Mouse (Mus musculus): ENCODE results near the gene Gm10428. TPM values are rescaled to one million over a fixed set of nuclear protein-coding genes. Genes with fewer than 3 reads are reported as not detected.
"Not testable (repeated sequence)": the region's sequence is repeated elsewhere in the genome, so short reads cannot be mapped to it uniquely, and the experiment has no call there.

The Gm10428 gene
- polyA plus RNA-seq, 1 experiment = not detected

DNA sequence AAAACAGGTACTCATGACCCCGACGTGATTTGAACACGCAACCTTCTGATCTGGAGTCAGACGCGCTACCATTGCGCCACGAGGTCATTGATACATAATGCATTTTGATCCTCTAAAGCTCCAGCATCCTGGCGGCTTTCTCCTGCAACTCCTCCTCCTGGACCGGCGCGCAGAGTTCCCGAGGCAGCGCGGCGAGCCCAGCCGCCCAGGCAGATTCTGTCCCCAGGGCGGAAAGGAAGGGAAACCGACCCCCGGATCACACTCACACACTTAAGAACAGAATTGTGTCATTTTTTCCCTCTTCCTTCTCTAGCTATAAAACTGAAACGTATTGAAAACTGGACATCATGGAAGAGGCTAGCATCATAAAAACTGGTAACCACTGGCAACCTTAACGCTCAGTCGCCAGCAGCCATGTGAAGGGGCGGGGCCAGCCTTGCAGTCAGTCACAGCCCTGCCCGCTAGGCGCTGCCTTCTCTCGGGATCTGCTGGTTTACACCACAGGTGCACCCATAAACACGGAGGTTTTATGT lies 6.8 kb upstream of the Gm10428 start:
- peak; percentile 75 for DNase-seq (ENCODE audit: low read depth)
- TF ChIP-seq CTCF (IDR thresholded peaks at IDR 0.05; ENCODE audit: borderline replicate concordance, extremely low read depth, insufficient read depth, insufficient read length) = peak; percentile 50; the same call in 1 of the 2 replicates
- no peak for TF ChIP-seq POLR2A (IDR thresholded peaks at IDR 0.05; ENCODE audit: borderline replicate concordance, extremely low read depth, insufficient read depth, insufficient read length, poor library complexity, severe bottlenecking)

DNA sequence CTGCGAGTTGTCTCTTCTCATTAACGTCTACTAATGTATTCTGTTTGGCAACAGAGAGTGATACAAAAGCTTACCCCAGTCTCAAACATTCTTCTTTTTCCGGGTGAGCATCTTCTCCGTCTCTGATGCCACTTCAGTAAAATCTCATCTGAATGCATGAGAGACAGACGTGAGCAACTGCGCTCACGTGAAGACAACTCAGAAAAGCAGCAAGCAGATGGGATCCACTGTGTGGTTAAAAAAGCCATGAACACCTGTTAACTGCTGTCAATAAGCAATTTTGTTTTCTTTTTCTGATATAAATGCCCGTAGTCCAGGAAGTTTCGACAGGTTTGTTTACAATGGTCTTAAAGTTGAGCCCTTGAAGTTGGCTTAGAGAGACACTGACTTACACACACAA lies 5.7 kb upstream of the Gm10428 start:
- no peak for TF ChIP-seq CTCF (IDR thresholded peaks at IDR 0.05; ENCODE audit: borderline replicate concordance, extremely low read depth, insufficient read depth, insufficient read length)
- no peak for TF ChIP-seq POLR2A (IDR thresholded peaks at IDR 0.05; ENCODE audit: borderline replicate concordance, extremely low read depth, insufficient read depth, insufficient read length, poor library complexity, severe bottlenecking)
- DNase-seq (ENCODE audit: low read depth) = no peak

DNA sequence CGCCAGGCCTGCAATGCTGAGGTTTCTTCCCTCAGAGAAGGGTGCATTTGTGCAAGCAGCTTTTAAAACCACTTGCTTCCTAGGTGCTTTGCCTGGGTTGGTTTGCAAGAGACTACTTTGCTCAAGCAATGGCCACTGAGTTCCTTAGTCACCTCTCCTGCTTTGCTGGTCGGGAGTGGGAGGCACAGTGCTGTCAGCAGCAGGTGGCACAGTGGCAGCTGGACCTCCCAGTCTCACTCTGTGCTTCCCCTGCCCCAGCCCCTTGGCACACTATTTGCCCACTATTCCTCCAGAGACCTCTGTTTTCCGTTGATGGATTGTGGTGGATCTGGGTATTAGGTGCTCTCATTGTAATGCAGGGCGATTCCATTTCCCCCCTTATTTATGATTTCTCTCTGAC lies 4.8 kb upstream of the Gm10428 start:
- no peak for TF ChIP-seq CTCF (IDR thresholded peaks at IDR 0.05; ENCODE audit: borderline replicate concordance, extremely low read depth, insufficient read depth, insufficient read length)
- TF ChIP-seq POLR2A (IDR thresholded peaks at IDR 0.05; ENCODE audit: borderline replicate concordance, extremely low read depth, insufficient read depth, insufficient read length, poor library complexity, severe bottlenecking) = no peak
- no peak for DNase-seq (ENCODE audit: low read depth)

DNA sequence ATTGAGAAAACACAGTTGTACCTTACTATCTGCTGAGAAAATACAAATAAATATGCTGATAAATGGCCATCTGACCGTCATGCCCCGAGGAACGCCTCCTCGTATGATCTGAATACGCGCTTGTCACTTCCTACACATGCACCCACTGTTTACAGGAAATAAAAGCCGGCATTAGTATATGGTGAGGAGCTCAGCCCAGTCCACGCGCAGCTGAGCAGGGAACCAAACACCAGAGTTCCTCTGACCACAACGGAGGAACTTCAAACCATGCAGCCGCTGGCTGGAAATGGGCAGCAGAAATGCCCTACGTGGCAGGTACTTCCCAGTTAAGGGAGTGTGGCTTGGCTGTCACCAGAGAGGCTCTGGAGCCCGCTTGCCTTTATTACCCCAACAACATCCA lies 3.5 kb upstream of the Gm10428 start:
- DNase-seq (ENCODE audit: low read depth) = not testable (repeated sequence)

GRCm38 (mm10) chr11:62752191-62752590 lies 709 bp upstream of the Gm10428 start:
- TF ChIP-seq POLR2A (IDR thresholded peaks at IDR 0.05; ENCODE audit: borderline replicate concordance, extremely low read depth, insufficient read depth, insufficient read length, poor library complexity, severe bottlenecking) (no peak), CTCF (IDR thresholded peaks at IDR 0.05; ENCODE audit: borderline replicate concordance, extremely low read depth, insufficient read depth, insufficient read length) (no peak)
- peak; percentile 34 for DNase-seq (ENCODE audit: low read depth)

- DNase-seq (ENCODE audit: low read depth) = peak; percentile 97
- TF ChIP-seq CTCF (IDR thresholded peaks at IDR 0.05; ENCODE audit: borderline replicate concordance, extremely low read depth, insufficient read depth, insufficient read length) (peak; percentile 75), POLR2A (IDR thresholded peaks at IDR 0.05; ENCODE audit: borderline replicate concordance, extremely low read depth, insufficient read depth, insufficient read length, poor library complexity, severe bottlenecking) (no peak)
Observed at GRCm38 (mm10) chr11:62756456-62757142, 3.7 kb downstream of the Gm10428 start.

DNA sequence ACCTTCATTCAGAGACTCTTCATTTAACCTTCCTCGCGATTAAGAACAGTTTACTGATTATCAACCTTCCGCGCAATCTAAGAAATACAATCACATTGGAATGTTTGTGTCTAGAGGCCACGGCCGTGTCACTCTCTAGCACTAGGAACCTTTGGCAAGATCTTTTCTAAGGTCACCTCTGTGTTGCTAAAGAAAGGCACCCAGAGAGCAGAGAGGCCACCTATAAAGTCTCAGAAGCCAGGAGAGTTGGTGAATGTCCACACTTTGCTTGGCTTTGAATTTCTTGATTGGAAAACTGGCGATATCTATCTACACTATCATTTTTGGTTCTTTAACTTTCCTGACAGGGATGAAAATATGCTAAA lies 4.2 kb downstream of the Gm10428 start:
- TF ChIP-seq POLR2A (IDR thresholded peaks at IDR 0.05; ENCODE audit: borderline replicate concordance, extremely low read depth, insufficient read depth, insufficient read length, poor library complexity, severe bottlenecking) = no peak
- TF ChIP-seq CTCF (IDR thresholded peaks at IDR 0.05; ENCODE audit: borderline replicate concordance, extremely low read depth, insufficient read depth, insufficient read length) = no peak
- no peak for DNase-seq (ENCODE audit: low read depth)

DNA sequence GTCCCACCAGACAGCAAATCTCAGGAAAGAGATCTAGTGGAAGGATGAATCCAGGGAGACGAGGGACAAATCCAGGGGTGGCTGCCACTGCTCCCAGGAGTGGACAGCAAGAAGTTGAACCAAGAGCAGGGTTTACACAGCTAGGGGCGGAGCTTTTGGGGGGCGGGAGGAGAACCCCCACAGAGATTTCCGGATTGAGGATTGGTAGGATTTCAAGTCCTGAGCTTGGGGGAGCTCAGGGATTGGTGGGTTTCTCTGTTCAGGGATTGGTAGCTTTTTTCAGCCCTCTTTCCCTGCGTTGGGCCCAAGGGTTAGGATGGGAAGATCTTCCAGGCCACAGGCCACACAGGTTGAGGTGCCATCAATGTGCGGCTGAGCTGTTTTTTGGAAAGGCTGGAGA lies 5.0 kb downstream of the Gm10428 start:
- TF ChIP-seq CTCF (IDR thresholded peaks at IDR 0.05; ENCODE audit: borderline replicate concordance, extremely low read depth, insufficient read depth, insufficient read length) (no peak), POLR2A (IDR thresholded peaks at IDR 0.05; ENCODE audit: borderline replicate concordance, extremely low read depth, insufficient read depth, insufficient read length, poor library complexity, severe bottlenecking) (no peak)
- DNase-seq (ENCODE audit: low read depth) = no peak

DNA sequence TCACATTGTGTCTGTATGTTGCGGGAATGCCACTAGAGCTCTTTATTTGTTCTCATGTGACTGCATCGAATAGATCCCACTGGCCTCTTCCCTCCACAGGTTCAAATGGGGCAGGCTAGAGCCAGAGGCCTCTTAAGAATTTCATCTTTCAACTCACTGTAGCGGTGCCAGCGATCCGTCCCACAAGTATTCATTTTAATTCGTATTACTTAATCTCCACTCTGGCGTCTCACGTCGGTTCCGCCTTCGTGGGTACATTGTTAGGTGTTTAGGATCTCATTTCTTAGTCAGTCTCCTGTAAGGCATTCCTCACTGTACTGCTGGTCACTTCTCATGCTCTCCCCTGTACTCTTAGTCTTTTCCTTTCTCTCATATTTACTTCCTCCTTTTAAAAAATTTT lies 5.6 kb downstream of the Gm10428 start:
- DNase-seq (ENCODE audit: low read depth) = peak; percentile 5
- TF ChIP-seq CTCF (IDR thresholded peaks at IDR 0.05; ENCODE audit: borderline replicate concordance, extremely low read depth, insufficient read depth, insufficient read length) = no peak

GRCm38 (mm10) chr11:62760755-62761457 lies 8.0 kb downstream of the Gm10428 start:
- no peak for DNase-seq (ENCODE audit: low read depth)
- TF ChIP-seq POLR2A (IDR thresholded peaks at IDR 0.05; ENCODE audit: borderline replicate concordance, extremely low read depth, insufficient read depth, insufficient read length, poor library complexity, severe bottlenecking) (no peak), CTCF (IDR thresholded peaks at IDR 0.05; ENCODE audit: borderline replicate concordance, extremely low read depth, insufficient read depth, insufficient read length) (no peak)

GRCm38 (mm10) chr11:62776510-62776909 lies 23.6 kb downstream of the Gm10428 start:
- DNase-seq (ENCODE audit: low read depth) = no peak
- TF ChIP-seq POLR2A (IDR thresholded peaks at IDR 0.05; ENCODE audit: borderline replicate concordance, extremely low read depth, insufficient read depth, insufficient read length, poor library complexity, severe bottlenecking) = no peak
- TF ChIP-seq CTCF (IDR thresholded peaks at IDR 0.05; ENCODE audit: borderline replicate concordance, extremely low read depth, insufficient read depth, insufficient read length) = no peak

- peak; percentile 99 for DNase-seq (ENCODE audit: low read depth)
- TF ChIP-seq CTCF (IDR thresholded peaks at IDR 0.05; ENCODE audit: borderline replicate concordance, extremely low read depth, insufficient read depth, insufficient read length) (no peak), POLR2A (IDR thresholded peaks at IDR 0.05; ENCODE audit: borderline replicate concordance, extremely low read depth, insufficient read depth, insufficient read length, poor library complexity, severe bottlenecking) (peak; percentile 56; the same call in 1 of the 2 replicates)
Observed at GRCm38 (mm10) chr11:62788935-62789616, 36.2 kb downstream of the Gm10428 start, which contains the start of gene Zfp286. Gene Zfp286, minus strand, starts transcription at chr11:62789462.
